Mouse (Mus musculus): ENCODE measurements around the gene Armc3. TPM values are rescaled to one million over a fixed set of nuclear protein-coding genes. Genes with fewer than 3 reads are reported as not detected.

Armc3 gene
- polyA plus RNA-seq, 1 experiment = not detected

GRCm38 (mm10) chr2:19201682-19202081 is 2.6 kb downstream of the Armc3 start:
- H3K4me1 ChIP-seq (ENCODE audit: control insufficient read depth) = peaks cover 5% of the 10 kb centered on the region
- H3K36me3 ChIP-seq (ENCODE audit: control insufficient read depth) = no peaks in the 10 kb centered on the region
- no peaks in the 10 kb centered on the region for H3K9me3 ChIP-seq (ENCODE audit: control insufficient read depth, low read length)
- H3K27me3 ChIP-seq (ENCODE audit: control insufficient read depth) = peaks cover 4% of the 10 kb centered on the region; the same call in 1 of the 2 replicates
- no peak overlapping the region for H3K4me3 ChIP-seq (replicated peaks)
- no peak for TF ChIP-seq TAL1 (IDR thresholded peaks at IDR 0.05; ENCODE audit: low read length)
- TF ChIP-seq GATA1 (IDR thresholded peaks at IDR 0.05; ENCODE audit: low read length) = no peak

- H3K4me3 ChIP-seq (replicated peaks) = no peak overlapping the region
- H3K9me3 ChIP-seq (ENCODE audit: control insufficient read depth, low read length) = no peaks in the 10 kb centered on the region
- H3K4me1 ChIP-seq (ENCODE audit: control insufficient read depth) = no peaks in the 10 kb centered on the region
- TF ChIP-seq GATA1 (IDR thresholded peaks at IDR 0.05; ENCODE audit: low read length) = no peak
- TF ChIP-seq TAL1 (IDR thresholded peaks at IDR 0.05; ENCODE audit: low read length) = no peak
- H3K27me3 ChIP-seq (ENCODE audit: control insufficient read depth) = no peaks in the 10 kb centered on the region
- no peaks in the 10 kb centered on the region for H3K36me3 ChIP-seq (ENCODE audit: control insufficient read depth)
These were observed 35.2 kb downstream of the Armc3 start for GRCm38 (mm10) chr2:19234305-19234704.

- TF ChIP-seq TAL1 (IDR thresholded peaks at IDR 0.05; ENCODE audit: low read length) (no peak), GATA1 (IDR thresholded peaks at IDR 0.05; ENCODE audit: low read length) (no peak)
- H3K36me3 ChIP-seq (ENCODE audit: control insufficient read depth) = no peaks in the 10 kb centered on the region
- no peaks in the 10 kb centered on the region for H3K4me1 ChIP-seq (ENCODE audit: control insufficient read depth)
- H3K27me3 ChIP-seq (ENCODE audit: control insufficient read depth) = no peaks in the 10 kb centered on the region
- H3K9me3 ChIP-seq (ENCODE audit: control insufficient read depth, low read length) = no peaks in the 10 kb centered on the region
- no peak overlapping the region for H3K4me3 ChIP-seq (replicated peaks)
These were observed 36.1 kb downstream of the Armc3 start for GRCm38 (mm10) chr2:19235193-19235592.

GRCm38 (mm10) chr2:19235614-19236013 is 36.5 kb downstream of the Armc3 start:
- H3K36me3 ChIP-seq (ENCODE audit: control insufficient read depth) = no peaks in the 10 kb centered on the region
- no peaks in the 10 kb centered on the region for H3K4me1 ChIP-seq (ENCODE audit: control insufficient read depth)
- H3K9me3 ChIP-seq (ENCODE audit: control insufficient read depth, low read length) = no peaks in the 10 kb centered on the region
- TF ChIP-seq GATA1 (IDR thresholded peaks at IDR 0.05; ENCODE audit: low read length) (no peak), TAL1 (IDR thresholded peaks at IDR 0.05; ENCODE audit: low read length) (no peak)
- H3K4me3 ChIP-seq (replicated peaks) = no peak overlapping the region
- no peaks in the 10 kb centered on the region for H3K27me3 ChIP-seq (ENCODE audit: control insufficient read depth)

GRCm38 (mm10) chr2:19238771-19239170 is 39.7 kb downstream of the Armc3 start:
- Histone ChIP-seq H3K27me3 (ENCODE audit: control insufficient read depth) (no peaks in the 10 kb centered on the region), H3K4me1 (ENCODE audit: control insufficient read depth) (no peaks in the 10 kb centered on the region), H3K9me3 (ENCODE audit: control insufficient read depth, low read length) (no peaks in the 10 kb centered on the region), H3K4me3 (replicated peaks) (no peak overlapping the region), H3K36me3 (ENCODE audit: control insufficient read depth) (no peaks in the 10 kb centered on the region)
- TF ChIP-seq GATA1 (IDR thresholded peaks at IDR 0.05; ENCODE audit: low read length) = no peak
- no peak for TF ChIP-seq TAL1 (IDR thresholded peaks at IDR 0.05; ENCODE audit: low read length)

- TF ChIP-seq GATA1 (IDR thresholded peaks at IDR 0.05; ENCODE audit: low read length) (no peak), TAL1 (IDR thresholded peaks at IDR 0.05; ENCODE audit: low read length) (no peak)
- Histone ChIP-seq H3K4me1 (ENCODE audit: control insufficient read depth) (no peaks in the 10 kb centered on the region), H3K27me3 (ENCODE audit: control insufficient read depth) (no peaks in the 10 kb centered on the region), H3K9me3 (ENCODE audit: control insufficient read depth, low read length) (peaks cover 3% of the 10 kb centered on the region; the same call in 1 of the 2 replicates), H3K36me3 (ENCODE audit: control insufficient read depth) (no peaks in the 10 kb centered on the region), H3K4me3 (replicated peaks) (no peak overlapping the region)
These were observed 50.5 kb downstream of the Armc3 start for GRCm38 (mm10) chr2:19249611-19250010.

- Histone ChIP-seq H3K27me3 (ENCODE audit: control insufficient read depth) (no peaks in the 10 kb centered on the region), H3K9me3 (ENCODE audit: control insufficient read depth, low read length) (no peaks in the 10 kb centered on the region), H3K36me3 (ENCODE audit: control insufficient read depth) (no peaks in the 10 kb centered on the region), H3K4me3 (replicated peaks) (no peak overlapping the region), H3K4me1 (ENCODE audit: control insufficient read depth) (no peaks in the 10 kb centered on the region)
- TF ChIP-seq TAL1 (IDR thresholded peaks at IDR 0.05; ENCODE audit: low read length) (no peak), GATA1 (IDR thresholded peaks at IDR 0.05; ENCODE audit: low read length) (no peak)
These were observed 55.9 kb downstream of the Armc3 start for GRCm38 (mm10) chr2:19255037-19255436.

- H3K4me1 ChIP-seq (ENCODE audit: control insufficient read depth) = no peaks in the 10 kb centered on the region
These were observed 58.2 kb downstream of the Armc3 start for GRCm38 (mm10) chr2:19257255-19257654.

GRCm38 (mm10) chr2:19260399-19260798 is 61.3 kb downstream of the Armc3 start:
- Histone ChIP-seq H3K36me3 (ENCODE audit: control insufficient read depth) (no peaks in the 10 kb centered on the region), H3K4me1 (ENCODE audit: control insufficient read depth) (no peaks in the 10 kb centered on the region), H3K9me3 (ENCODE audit: control insufficient read depth, low read length) (no peaks in the 10 kb centered on the region), H3K27me3 (ENCODE audit: control insufficient read depth) (no peaks in the 10 kb centered on the region), H3K4me3 (replicated peaks) (no peak overlapping the region)
- no peak for TF ChIP-seq TAL1 (IDR thresholded peaks at IDR 0.05; ENCODE audit: low read length)
- no peak for TF ChIP-seq GATA1 (IDR thresholded peaks at IDR 0.05; ENCODE audit: low read length)

More at GRCm38 (mm10) chr2:19257255-19257654, 58.2 kb downstream of the Armc3 start:
- H3K27me3 ChIP-seq (ENCODE audit: control insufficient read depth) = no peaks in the 10 kb centered on the region
- no peak overlapping the region for H3K4me3 ChIP-seq (replicated peaks)
- no peak for TF ChIP-seq TAL1 (IDR thresholded peaks at IDR 0.05; ENCODE audit: low read length)
- no peaks in the 10 kb centered on the region for H3K36me3 ChIP-seq (ENCODE audit: control insufficient read depth)
- no peaks in the 10 kb centered on the region for H3K9me3 ChIP-seq (ENCODE audit: control insufficient read depth, low read length)

GRCm38 (mm10) chr2:19263375-19263774 is 64.3 kb downstream of the Armc3 start:
- H3K36me3 ChIP-seq (ENCODE audit: control insufficient read depth) = no peaks in the 10 kb centered on the region
- H3K9me3 ChIP-seq (ENCODE audit: control insufficient read depth, low read length) = no peaks in the 10 kb centered on the region
- H3K4me1 ChIP-seq (ENCODE audit: control insufficient read depth) = no peaks in the 10 kb centered on the region
- H3K27me3 ChIP-seq (ENCODE audit: control insufficient read depth) = no peaks in the 10 kb centered on the region
- TF ChIP-seq TAL1 (IDR thresholded peaks at IDR 0.05; ENCODE audit: low read length) (no peak), GATA1 (IDR thresholded peaks at IDR 0.05; ENCODE audit: low read length) (no peak)
- no peak overlapping the region for H3K4me3 ChIP-seq (replicated peaks)
